Mouse (Mus musculus) cerebellum, adult 11 months (tissue): ENCODE data around the gene Slc8b1.

Source experiments
- DNase-seq: peaks from one replicate; pipeline ENCODE4 v3.0.0; 2022

Slc8b1 gene

DNA sequence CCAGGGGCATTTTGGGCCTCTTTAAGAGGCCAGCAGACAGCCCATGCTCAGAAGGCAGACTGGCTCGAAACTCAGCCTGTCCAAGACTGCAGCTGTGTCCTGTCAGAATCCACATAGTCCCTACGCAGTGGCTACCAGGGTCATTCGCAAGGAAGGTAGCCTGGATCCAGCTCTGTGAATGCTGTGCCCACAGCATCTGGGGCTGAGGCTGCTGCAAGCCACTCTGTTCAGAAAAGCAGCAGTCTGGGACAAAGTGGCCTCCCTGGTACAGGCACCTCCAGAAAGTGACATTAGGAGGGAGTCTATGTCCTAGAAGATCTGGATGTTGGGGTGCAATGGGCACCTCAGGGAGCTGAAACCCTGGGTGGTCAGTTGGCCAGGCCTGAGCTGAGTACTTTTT lies 58.8 kb downstream of the Slc8b1 start:
- DNase-seq: no peak

DNA sequence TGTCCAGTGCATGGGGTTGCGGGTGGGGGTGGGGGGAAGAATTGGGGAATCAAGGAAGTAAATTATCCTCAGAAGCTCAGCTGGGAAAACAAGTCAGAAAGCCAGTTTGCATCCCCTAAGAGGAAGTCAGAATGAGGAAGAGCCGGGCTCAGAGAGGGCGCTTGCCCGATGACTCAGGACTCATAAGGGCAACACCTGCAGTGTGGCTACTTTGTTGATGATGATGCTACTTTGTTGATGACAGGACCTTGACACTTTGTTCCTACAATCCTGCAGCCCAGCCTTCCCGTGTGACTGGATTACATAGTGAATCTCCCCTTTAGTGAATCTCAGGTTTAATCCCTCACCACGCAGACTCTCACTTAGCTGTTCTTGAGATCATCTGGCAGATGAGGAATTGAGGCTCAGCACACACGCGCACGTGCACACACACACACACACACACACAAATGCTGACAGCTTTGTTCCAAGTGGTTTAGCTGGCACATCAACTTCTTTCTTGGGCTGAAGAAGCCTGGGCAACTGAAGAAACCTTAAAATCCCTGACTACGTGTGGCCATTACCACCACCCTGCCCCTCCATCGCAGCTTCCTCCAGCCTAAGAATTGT lies 59.4 kb downstream of the Slc8b1 start:
- DNase-seq: no peak

DNA sequence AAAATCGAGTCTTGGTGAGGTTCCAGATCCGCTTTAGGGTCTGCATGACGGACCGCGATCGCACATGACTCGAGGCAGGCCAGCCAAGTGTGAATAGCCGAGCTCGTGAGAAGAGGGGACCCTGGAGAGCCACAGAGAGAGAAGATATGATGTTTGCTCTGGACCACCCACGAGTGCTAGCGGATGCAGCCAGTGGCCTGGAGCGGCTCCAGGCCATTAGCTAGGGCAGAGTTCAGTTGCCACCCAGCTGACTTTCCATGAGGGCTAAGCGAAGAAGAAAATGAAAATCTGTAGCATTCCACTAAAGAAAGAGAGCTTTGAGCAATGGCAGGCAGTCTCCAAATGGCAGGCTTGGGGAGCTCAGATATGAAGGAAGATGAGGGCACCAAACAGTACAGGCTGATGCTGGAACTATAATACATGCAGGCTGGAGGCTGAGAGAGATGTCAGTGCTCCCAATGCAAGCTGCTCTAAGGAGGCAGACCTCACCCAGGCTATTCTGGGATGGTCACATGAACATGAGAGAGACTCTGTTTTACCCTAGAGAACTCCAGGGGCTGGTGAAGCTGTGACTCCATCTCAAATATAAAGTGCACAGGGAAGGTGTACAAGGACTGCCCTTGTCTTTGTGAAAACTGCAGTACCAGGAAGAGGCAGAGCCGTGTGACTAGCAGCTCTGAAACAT lies 60.2 kb downstream of the Slc8b1 start:
- peak; percentile 31 for DNase-seq

DNA sequence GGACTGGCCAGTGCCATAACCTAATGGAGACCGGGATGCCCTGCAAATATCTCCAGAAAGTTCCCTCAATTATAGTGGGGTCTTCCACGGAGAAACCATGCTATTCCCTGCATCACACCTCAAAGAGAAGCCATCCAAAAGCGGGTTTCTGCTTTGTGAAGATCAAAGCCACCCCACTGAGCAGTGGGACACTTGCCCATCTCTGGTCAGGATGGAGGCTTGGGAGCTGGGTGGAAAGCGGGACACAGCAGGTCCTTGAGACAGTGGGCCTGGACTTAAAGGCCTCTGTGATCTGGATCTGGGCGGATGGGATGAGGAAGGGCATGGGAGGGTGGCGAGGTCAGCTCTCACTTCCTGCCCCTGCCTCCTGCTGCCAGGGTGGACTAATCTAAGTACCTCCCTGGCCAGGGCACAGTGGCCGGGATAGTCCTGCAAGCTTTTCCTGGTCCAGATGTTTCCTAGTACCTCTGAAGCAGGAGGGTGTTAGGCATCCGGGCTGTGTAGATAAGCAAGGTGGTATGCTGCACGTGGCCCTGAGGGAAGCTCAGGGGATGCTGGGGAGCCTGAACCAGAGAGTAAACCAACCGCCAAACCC lies 63.6 kb downstream of the Slc8b1 start:
- DNase-seq: no peak

DNA sequence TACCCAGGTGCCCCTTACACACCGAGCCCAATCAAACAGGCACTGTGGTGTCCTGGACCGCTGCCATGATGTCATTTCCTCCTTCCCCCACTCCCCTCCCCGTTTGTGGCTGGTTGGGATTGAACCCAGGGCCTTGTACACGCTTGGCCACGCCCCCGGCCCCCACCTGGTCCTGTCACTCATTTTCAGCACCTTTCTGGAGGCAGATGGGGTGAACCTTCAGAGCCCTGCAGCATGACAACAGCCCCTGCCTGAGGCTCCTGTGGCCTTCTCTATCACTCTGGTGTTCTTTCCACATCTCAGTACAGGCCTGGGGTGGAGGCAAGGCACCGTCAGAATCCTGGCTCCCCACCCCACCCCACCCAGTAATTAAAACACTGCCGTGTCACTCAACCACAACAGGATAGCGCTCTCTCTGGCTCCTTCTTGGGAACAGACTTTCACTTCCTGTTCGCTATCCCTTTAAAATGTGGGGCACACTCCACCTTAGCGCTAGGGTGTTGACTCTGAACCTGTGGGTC lies 65.9 kb downstream of the Slc8b1 start:
- DNase-seq: no peak

DNA sequence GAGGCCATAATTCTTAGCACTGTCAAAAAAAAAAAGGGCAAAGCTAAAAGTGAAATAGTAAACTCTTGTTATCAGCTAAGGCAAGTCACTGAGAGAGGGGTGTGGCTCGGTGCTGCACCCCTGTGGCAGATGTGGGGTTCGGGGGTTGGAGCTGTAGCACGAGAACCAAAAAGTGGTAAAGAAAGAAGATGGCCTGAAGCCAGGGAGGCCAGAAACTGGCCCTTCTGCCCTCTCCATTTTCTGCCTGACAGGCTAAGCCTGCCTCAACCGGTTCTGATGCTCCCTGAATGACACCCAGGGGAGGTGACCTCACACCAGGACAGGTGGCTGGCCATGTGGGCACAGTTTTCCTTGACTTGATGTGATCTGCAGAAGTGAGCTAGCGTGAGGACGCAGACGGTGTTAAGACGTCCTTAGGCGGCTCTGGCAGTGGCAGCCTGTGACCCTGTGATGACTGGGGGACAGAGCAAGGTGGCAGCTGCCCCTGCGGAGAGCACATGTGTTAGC lies 67.0 kb downstream of the Slc8b1 start:
- no peak for DNase-seq

DNA sequence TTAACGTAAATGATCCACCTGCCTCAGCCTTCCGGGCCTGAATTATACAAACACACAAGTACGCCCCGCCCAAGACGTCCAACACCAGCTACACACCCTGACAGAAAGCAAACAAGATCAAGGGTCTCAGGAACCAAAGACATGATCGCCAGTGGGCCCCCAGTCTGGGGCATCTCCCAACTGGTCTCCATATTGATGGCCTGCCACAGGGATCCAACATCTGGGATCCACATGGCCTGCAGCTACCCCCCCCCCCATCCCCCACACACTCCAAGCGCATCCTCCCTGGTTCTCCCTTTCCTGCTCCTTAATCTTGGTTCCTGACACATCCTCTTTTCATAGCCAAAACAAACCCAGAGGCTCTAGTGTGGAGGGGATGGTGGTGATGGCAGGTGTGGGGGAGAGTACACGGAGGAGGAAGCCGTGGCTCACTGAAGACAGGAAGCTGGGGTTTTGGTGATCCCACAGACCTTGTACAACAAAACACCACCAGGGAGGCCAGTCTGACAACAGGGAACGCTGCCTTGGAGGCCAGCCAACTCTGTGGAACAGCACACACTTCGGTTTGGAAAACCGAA lies 67.6 kb downstream of the Slc8b1 start:
- DNase-seq: no peak

DNA sequence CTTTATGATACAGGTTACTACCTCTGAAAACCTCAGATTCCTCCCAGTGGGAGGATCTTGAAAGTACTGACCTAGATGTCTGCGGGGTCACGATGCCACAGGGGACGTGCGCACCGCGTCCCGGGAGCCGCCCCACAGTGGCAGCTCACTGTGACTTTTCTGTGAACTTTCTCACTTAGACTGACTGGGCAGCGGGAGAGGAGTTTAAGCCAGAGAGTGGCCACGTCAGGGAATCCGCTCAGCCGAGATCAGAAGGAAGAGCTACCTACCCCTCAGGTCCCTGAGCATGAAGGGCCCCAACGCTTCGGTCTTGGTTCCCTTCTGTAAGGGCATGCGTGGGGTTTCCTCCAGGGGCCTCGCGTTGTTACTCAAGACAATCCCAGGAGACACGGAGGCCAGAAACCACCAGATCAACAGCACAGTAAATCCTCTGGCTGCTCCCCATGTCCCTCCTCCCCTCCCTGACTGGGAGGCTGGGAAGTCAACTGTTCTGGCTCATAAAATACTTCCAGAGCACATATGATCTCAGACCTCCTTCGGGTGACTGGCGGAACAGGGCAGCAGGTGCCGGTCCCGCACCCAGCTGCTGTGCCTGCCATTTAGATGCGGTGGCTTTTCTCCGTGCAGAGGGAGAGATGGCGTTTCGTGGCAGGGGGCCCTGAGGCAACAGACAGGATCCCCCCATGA lies 68.4 kb downstream of the Slc8b1 start:
- DNase-seq: no peak

DNA sequence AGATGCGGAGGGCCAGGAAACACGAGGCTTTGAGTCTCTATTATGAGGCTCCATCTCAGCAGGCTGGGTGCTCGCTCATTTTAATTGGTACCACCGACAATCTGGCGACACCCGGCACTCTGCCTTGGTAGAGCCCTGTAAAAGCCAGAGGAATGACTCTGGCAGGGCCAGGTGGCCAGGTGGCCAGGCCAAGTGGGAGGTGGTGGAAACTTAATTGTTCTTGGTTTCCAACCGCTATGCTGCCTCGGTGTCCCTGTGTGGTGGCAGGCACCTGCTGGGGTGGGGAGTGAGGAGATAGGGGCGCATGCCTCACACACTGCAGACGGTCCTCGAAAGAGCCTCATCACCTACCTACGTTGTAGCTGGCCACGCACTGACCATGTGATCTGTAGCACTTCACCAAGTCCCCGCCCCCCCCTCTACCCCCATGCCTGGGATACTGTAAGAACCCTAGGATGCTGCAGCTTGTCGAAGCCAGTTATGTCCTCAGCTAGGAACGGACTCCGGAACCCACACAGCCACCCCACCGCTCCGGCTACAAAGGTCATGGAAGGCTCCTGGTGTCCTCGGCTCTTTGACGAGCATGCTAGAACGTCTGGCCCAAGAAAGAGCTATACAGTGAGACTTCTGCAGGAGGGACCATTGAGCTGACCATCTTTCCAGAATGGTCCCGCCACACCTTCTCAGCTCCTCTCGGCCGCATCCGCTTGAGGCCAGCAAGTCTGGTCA lies 69.1 kb downstream of the Slc8b1 start:
- DNase-seq: no peak

DNA sequence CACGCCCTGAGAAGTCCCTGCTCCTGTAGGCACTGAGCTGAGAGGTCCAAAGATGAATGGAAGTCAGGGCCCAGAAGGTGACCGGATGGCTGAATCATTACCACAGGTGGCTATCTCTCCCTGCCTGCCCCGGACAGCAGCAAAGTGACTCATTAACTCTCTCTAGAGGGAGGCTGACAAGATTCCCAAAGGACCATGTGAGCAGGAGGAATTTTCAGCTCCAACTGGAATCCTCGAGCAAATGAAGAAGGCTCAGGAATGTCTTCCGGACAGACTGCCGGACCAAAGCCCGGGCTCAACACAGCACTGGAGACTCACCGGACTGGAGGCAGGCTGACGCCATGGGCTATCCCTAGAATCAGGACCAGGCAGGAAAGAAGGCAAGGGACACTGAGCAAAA lies 71.0 kb downstream of the Slc8b1 start:
- DNase-seq: no peak

DNA sequence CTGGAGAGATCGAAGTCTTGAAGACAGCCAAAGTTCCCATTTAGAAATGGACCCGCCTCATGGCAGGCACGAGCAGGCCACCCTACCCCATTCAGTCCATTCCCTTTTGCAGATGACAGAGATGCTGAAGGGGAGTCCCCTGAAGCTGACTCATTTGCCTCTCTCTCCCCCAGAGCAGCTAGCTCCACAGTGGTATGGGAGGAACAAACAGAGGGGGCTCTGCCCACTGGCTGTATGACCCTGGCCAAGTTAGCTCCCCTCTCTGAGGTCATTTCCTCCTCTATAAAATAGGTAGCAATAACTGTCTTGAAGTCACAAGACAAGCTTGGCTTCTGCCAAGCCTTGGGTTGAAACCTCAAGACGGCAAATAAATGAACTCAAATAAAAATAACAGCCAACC lies 72.5 kb downstream of the Slc8b1 start:
- no peak for DNase-seq
